Mouse (Mus musculus): Measurements from ENCODE around the gene Nsun2.

- TF ChIP-seq POLR2A (IDR thresholded peaks at IDR 0.05; ENCODE audit: extremely low read depth, insufficient read depth, low read length) (no peak), CTCF (IDR thresholded peaks at IDR 0.05; ENCODE audit: extremely low read depth, insufficient read depth, low read length) (0 out of 2 replicates have a peak, but pooled peaks have one; percentile 30)
Measured at GRCm38 (mm10) chr13:69545019-69545418, 11.5 kb downstream of the Nsun2 start.

Measured in cortical plate, adult 2 months (tissue).